Mouse (Mus musculus): Measurements from ENCODE around the gene Cd40lg. TPM values are rescaled to one million over a fixed set of nuclear protein-coding genes. Genes with fewer than 3 reads are reported as not detected.
A peak's percentile ranks its signal among the peaks of the same experiment; 100 is the strongest.

The Cd40lg gene
- polyA plus RNA-seq, 1 experiment from 2014 or later, result not detected

DNA sequence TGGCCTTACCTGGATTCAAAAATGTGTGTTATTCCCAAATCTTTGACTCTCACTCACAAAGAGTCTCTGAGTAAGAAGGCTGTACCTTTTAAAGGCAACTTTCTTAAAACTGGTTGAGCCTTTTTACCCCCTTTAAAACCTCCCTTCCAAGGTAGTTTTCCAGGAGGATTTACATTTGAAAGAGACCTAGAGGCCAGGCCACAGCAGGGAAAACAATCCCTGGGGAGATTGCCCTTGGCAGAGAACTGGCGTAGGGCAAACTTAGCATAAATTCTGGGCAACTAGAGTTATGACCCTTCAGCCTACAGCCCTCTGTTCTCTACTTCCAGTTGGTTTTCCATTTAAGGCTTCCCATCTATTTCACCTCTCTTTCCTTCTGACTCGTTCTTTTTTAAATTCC is 13.9 kb upstream of the Cd40lg start:
- Histone ChIP-seq H3K9me3 (replicated peaks; ENCODE audit: control insufficient read depth, low read length) (no peaks in the 10 kb centered on the region), H3K27me3 (replicated peaks; ENCODE audit: control insufficient read depth, insufficient read depth, low read length) (no peaks in the 10 kb centered on the region), H3K4me3 (ENCODE audit: low read depth, low read length) (no peak overlapping the region), H3K9ac (ENCODE audit: low read length) (no peak overlapping the region), H3K36me3 (ENCODE audit: control insufficient read depth, insufficient read depth, low read length) (no peaks in the 10 kb centered on the region), H3K27ac (ENCODE audit: low read depth, low read length) (no peak overlapping the region), H3K4me2 (ENCODE audit: low read length) (no peak overlapping the region), H3K4me1 (ENCODE audit: control insufficient read depth, insufficient read depth, low read length) (no peaks in the 10 kb centered on the region)
- no peak for ATAC-seq
- DNase-seq (ENCODE audit: low spot score), result no peak
- 43% methylated on average over 2 of the region's 2 CpGs for whole genome bisulfite sequencing

DNA sequence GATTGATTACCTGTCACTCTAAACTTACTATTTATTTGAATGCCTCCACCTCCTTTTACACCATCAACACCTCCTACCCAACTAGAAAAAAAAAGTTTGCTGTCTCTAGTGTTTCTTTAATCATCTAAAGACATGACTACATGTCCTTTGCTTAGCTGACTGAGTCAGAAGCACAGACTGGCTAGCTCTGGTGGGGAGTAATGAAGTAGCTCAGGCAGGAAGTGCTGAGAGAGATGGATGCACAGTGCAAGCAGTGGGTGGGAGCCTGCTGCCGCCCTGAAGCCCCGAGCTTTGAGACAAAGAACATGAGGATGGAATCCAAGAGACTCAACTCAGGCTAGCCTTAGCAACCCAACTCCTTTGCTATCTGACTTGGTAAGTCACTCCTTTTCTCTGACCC is 11.5 kb upstream of the Cd40lg start:
- H3K9ac ChIP-seq (ENCODE audit: low read length), result no peak overlapping the region
- no peak overlapping the region for H3K27ac ChIP-seq (ENCODE audit: low read depth, low read length)
- H3K27me3 ChIP-seq (replicated peaks; ENCODE audit: control insufficient read depth, insufficient read depth, low read length), result no peaks in the 10 kb centered on the region
- DNase-seq (ENCODE audit: low spot score), result no peak
- no peak for ATAC-seq
- 70% methylated on average over 2 of the region's 2 CpGs for WGBS
- no peak overlapping the region for H3K4me2 ChIP-seq (ENCODE audit: low read length)
- H3K36me3 ChIP-seq (ENCODE audit: control insufficient read depth, insufficient read depth, low read length), result no peaks in the 10 kb centered on the region
- H3K9me3 ChIP-seq (replicated peaks; ENCODE audit: control insufficient read depth, low read length), result no peaks in the 10 kb centered on the region
- H3K4me1 ChIP-seq (ENCODE audit: control insufficient read depth, insufficient read depth, low read length), result no peaks in the 10 kb centered on the region
- H3K4me3 ChIP-seq (ENCODE audit: low read depth, low read length), result no peak overlapping the region

DNA sequence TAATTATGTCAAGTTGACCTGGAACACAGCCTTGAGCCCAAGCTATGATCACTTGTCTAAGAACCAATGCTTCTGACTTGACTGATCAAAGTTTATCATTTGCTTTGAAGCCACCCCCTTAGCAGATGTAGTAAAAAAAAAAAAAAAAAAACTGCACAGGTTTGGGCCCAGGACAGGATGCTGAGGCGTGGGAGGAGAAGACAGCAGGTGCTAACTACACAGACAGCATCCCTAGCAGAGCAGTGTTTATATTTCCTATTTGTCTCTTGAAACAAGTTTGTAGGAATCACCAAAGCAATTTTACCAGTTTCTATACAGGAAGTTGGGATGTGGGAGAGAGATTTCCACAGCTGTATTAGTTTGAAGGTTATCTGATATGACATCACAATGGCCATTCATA is 1.4 kb upstream of the Cd40lg start:
- no peak overlapping the region for H3K4me3 ChIP-seq (ENCODE audit: low read depth, low read length)
- no peak for ATAC-seq
- no peak overlapping the region for H3K27ac ChIP-seq (ENCODE audit: low read depth, low read length)
- H3K4me1 ChIP-seq (ENCODE audit: control insufficient read depth, insufficient read depth, low read length), result no peaks in the 10 kb centered on the region
- DNase-seq (ENCODE audit: low spot score), result no peak
- H3K9me3 ChIP-seq (replicated peaks; ENCODE audit: control insufficient read depth, low read length), result no peaks in the 10 kb centered on the region
- no peaks in the 10 kb centered on the region for H3K36me3 ChIP-seq (ENCODE audit: control insufficient read depth, insufficient read depth, low read length)
- no peaks in the 10 kb centered on the region for H3K27me3 ChIP-seq (replicated peaks; ENCODE audit: control insufficient read depth, insufficient read depth, low read length)
- no peak overlapping the region for H3K9ac ChIP-seq (ENCODE audit: low read length)
- WGBS, result 78% methylated on average over 1 of the region's 1 CpGs
- no peak overlapping the region for H3K4me2 ChIP-seq (ENCODE audit: low read length)

DNA sequence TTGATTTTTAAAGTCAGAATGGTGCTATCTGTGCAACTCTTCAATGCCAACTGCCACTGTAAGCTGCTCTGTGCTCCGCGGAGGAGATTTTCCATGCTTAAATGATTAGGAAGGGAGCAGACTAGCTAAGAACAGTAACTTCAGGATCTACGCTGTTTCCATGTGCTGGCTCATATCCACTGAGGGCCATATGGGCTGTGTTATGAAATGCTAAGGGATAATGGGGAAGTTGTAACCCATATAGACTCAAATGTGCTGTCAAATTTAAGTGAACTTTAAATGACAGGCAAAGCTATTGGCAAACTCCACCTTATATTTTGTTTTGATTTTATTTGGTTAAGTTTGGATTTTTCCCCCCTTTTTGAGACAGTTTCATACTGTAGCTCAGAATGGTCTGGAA is 919 bp downstream of the Cd40lg start:
- H3K27ac ChIP-seq (ENCODE audit: low read depth, low read length), result no peak overlapping the region
- H3K4me2 ChIP-seq (ENCODE audit: low read length), result no peak overlapping the region
- H3K36me3 ChIP-seq (ENCODE audit: control insufficient read depth, insufficient read depth, low read length), result no peaks in the 10 kb centered on the region
- ATAC-seq (no peak), DNase-seq (ENCODE audit: low spot score) (peak; percentile 7)
- H3K4me3 ChIP-seq (ENCODE audit: low read depth, low read length), result no peak overlapping the region
- no peaks in the 10 kb centered on the region for H3K9me3 ChIP-seq (replicated peaks; ENCODE audit: control insufficient read depth, low read length)
- no peaks in the 10 kb centered on the region for H3K4me1 ChIP-seq (ENCODE audit: control insufficient read depth, insufficient read depth, low read length)
- no peaks in the 10 kb centered on the region for H3K27me3 ChIP-seq (replicated peaks; ENCODE audit: control insufficient read depth, insufficient read depth, low read length)
- H3K9ac ChIP-seq (ENCODE audit: low read length), result no peak overlapping the region
- WGBS, result 75% methylated on average over 3 of the region's 3 CpGs

DNA sequence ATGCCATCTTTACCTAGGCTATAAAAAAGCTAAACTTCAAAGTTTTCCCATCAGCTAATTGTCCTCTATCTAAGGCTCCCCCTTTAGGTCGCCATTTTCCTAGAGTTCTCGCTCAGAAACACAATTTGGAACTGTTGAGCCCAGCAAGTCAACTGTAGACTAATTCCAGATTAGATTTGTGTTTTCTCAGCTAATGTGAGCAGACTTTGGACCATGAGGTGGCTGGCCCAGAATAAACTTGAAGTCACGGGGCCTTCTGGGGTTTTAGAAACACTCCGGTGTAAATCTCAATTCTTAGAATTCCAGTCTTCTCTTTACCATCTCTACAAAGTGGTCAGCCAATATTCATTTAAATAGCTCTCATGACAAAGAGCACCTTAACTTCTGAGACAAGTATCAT is 3.6 kb downstream of the Cd40lg start:
- no peak overlapping the region for H3K9ac ChIP-seq (ENCODE audit: low read length)
- H3K27ac ChIP-seq (ENCODE audit: low read depth, low read length), result no peak overlapping the region
- no peaks in the 10 kb centered on the region for H3K4me1 ChIP-seq (ENCODE audit: control insufficient read depth, insufficient read depth, low read length)
- WGBS, result 87% methylated on average over 4 of the region's 4 CpGs
- H3K9me3 ChIP-seq (replicated peaks; ENCODE audit: control insufficient read depth, low read length), result no peaks in the 10 kb centered on the region
- no peak for DNase-seq (ENCODE audit: low spot score)
- H3K27me3 ChIP-seq (replicated peaks; ENCODE audit: control insufficient read depth, insufficient read depth, low read length), result no peaks in the 10 kb centered on the region
- no peak overlapping the region for H3K4me2 ChIP-seq (ENCODE audit: low read length)
- no peaks in the 10 kb centered on the region for H3K36me3 ChIP-seq (ENCODE audit: control insufficient read depth, insufficient read depth, low read length)
- no peak overlapping the region for H3K4me3 ChIP-seq (ENCODE audit: low read depth, low read length)
- ATAC-seq, result no peak

DNA sequence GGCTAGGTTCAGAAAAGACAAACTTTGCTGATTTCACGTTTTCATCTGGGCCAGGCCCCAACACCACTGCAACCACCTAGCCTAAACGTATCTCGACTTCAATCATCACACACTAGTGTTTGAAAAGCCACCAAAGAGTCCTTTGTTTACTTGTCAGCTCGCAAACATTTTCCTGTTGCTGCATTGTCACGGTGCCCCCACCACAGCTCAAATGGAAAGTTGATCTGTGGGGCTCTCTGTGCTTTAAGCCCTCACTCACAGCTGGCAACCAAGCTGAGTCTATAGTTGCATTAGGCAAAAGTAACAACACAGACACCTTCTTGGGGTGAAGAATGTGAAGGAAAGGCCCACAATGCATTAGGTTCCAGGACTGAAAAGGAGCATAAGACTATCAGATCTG is 4.3 kb downstream of the Cd40lg start:
- Histone ChIP-seq H3K4me1 (ENCODE audit: control insufficient read depth, insufficient read depth, low read length) (no peaks in the 10 kb centered on the region), H3K27ac (ENCODE audit: low read depth, low read length) (no peak overlapping the region), H3K27me3 (replicated peaks; ENCODE audit: control insufficient read depth, insufficient read depth, low read length) (no peaks in the 10 kb centered on the region), H3K36me3 (ENCODE audit: control insufficient read depth, insufficient read depth, low read length) (no peaks in the 10 kb centered on the region), H3K9ac (ENCODE audit: low read length) (no peak overlapping the region), H3K4me3 (ENCODE audit: low read depth, low read length) (no peak overlapping the region), H3K9me3 (replicated peaks; ENCODE audit: control insufficient read depth, low read length) (no peaks in the 10 kb centered on the region), H3K4me2 (ENCODE audit: low read length) (no peak overlapping the region)
- no peak for DNase-seq (ENCODE audit: low spot score)
- ATAC-seq, result no peak
- 66% methylated on average over 5 of the region's 5 CpGs for WGBS

DNA sequence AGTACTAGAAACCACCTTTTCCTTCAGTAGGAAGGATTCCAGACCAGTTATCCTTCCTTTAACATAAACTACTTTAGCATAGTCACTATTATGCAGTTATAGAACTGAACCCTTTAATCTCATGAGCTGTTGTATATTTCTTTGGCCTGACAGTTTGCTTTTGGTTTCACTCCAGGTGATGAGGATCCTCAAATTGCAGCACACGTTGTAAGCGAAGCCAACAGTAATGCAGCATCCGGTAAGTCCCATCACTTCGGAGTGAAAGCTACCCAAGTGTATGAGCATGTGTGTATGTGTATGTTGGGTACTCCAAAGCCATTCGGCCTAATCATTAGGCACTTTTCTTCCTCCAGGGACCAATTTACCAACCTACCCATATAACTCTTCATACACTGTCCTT is 7.6 kb downstream of the Cd40lg start:
- 86% methylated on average over 5 of the region's 5 CpGs for WGBS
- DNase-seq (ENCODE audit: low spot score), result no peak
- H3K27me3 ChIP-seq (replicated peaks; ENCODE audit: control insufficient read depth, insufficient read depth, low read length), result no peaks in the 10 kb centered on the region

DNA sequence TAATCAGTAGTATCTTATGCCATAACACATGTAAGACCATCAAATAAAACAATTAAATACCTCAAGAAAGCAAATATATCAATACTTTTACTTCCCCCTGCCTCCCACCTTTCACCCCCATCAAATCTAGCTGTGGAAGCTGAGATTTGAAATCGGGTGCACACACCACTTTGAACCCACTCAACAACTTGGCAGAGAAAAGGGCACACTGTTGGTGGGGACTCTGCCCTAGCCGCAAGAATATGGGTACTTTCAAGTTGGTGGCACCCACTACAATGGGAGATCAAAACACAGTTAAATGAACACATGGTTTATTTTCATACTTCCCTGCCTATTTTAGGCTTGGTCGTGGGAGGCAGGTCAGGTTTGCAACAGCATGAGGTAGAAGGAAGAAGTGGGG is 9.9 kb downstream of the Cd40lg start:
- no peak for ATAC-seq

More for the DNA sequence above, 7.6 kb downstream of the Cd40lg start:
- Histone ChIP-seq H3K4me3 (ENCODE audit: low read depth, low read length) (no peak overlapping the region), H3K27ac (ENCODE audit: low read depth, low read length) (no peak overlapping the region), H3K9ac (ENCODE audit: low read length) (no peak overlapping the region), H3K36me3 (ENCODE audit: control insufficient read depth, insufficient read depth, low read length) (no peaks in the 10 kb centered on the region), H3K4me2 (ENCODE audit: low read length) (no peak overlapping the region), H3K4me1 (ENCODE audit: control insufficient read depth, insufficient read depth, low read length) (no peaks in the 10 kb centered on the region), H3K9me3 (replicated peaks; ENCODE audit: control insufficient read depth, low read length) (no peaks in the 10 kb centered on the region)
- ATAC-seq, result no peak

DNA sequence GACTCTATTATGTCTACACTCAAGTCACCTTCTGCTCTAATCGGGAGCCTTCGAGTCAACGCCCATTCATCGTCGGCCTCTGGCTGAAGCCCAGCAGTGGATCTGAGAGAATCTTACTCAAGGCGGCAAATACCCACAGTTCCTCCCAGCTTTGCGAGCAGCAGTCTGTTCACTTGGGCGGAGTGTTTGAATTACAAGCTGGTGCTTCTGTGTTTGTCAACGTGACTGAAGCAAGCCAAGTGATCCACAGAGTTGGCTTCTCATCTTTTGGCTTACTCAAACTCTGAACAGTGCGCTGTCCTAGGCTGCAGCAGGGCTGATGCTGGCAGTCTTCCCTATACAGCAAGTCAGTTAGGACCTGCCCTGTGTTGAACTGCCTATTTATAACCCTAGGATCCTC is 11.4 kb downstream of the Cd40lg start:
- WGBS, result 78% methylated on average over 10 of the region's 10 CpGs
- no peaks in the 10 kb centered on the region for H3K36me3 ChIP-seq (ENCODE audit: control insufficient read depth, insufficient read depth, low read length)
- H3K4me1 ChIP-seq (ENCODE audit: control insufficient read depth, insufficient read depth, low read length), result no peaks in the 10 kb centered on the region
- H3K9me3 ChIP-seq (replicated peaks; ENCODE audit: control insufficient read depth, low read length), result no peaks in the 10 kb centered on the region
- DNase-seq (ENCODE audit: low spot score) (peak; percentile 19), ATAC-seq (no peak)
- no peak overlapping the region for H3K4me2 ChIP-seq (ENCODE audit: low read length)
- H3K27me3 ChIP-seq (replicated peaks; ENCODE audit: control insufficient read depth, insufficient read depth, low read length), result no peaks in the 10 kb centered on the region
- no peak overlapping the region for H3K4me3 ChIP-seq (ENCODE audit: low read depth, low read length)
- no peak overlapping the region for H3K9ac ChIP-seq (ENCODE audit: low read length)
- no peak overlapping the region for H3K27ac ChIP-seq (ENCODE audit: low read depth, low read length)

More for the DNA sequence above, 9.9 kb downstream of the Cd40lg start:
- 80% methylated on average over 3 of the region's 3 CpGs for WGBS
- no peaks in the 10 kb centered on the region for H3K4me1 ChIP-seq (ENCODE audit: control insufficient read depth, insufficient read depth, low read length)
- no peak overlapping the region for H3K9ac ChIP-seq (ENCODE audit: low read length)
- no peak overlapping the region for H3K4me3 ChIP-seq (ENCODE audit: low read depth, low read length)
- no peak overlapping the region for H3K4me2 ChIP-seq (ENCODE audit: low read length)
- no peaks in the 10 kb centered on the region for H3K9me3 ChIP-seq (replicated peaks; ENCODE audit: control insufficient read depth, low read length)
- no peaks in the 10 kb centered on the region for H3K36me3 ChIP-seq (ENCODE audit: control insufficient read depth, insufficient read depth, low read length)
- no peaks in the 10 kb centered on the region for H3K27me3 ChIP-seq (replicated peaks; ENCODE audit: control insufficient read depth, insufficient read depth, low read length)
- no peak overlapping the region for H3K27ac ChIP-seq (ENCODE audit: low read depth, low read length)
- no peak for DNase-seq (ENCODE audit: low spot score)

DNA sequence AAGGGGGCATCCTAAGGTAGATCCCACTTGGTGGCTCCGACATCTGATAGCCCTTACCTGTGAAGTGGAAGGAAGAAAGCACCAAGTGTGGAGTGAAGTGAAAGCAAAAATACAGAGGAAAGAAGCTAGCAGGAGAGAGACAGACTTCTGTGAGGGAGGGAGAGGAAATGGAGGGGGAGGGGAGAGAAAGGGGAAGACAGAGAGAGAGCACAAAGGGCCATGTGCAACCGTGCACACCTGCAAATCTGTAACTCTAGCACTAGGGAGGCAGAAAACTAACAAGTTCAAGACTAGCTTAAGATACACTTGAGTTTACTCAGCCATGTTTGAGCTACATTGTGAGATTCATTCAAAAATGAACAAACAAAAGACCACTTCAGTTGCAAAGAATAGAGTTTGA is 16.2 kb downstream of the Cd40lg start:
- Histone ChIP-seq H3K27me3 (replicated peaks; ENCODE audit: control insufficient read depth, insufficient read depth, low read length) (no peaks in the 10 kb centered on the region), H3K4me3 (ENCODE audit: low read depth, low read length) (no peak overlapping the region), H3K4me2 (ENCODE audit: low read length) (no peak overlapping the region), H3K4me1 (ENCODE audit: control insufficient read depth, insufficient read depth, low read length) (no peaks in the 10 kb centered on the region), H3K36me3 (ENCODE audit: control insufficient read depth, insufficient read depth, low read length) (no peaks in the 10 kb centered on the region), H3K27ac (ENCODE audit: low read depth, low read length) (no peak overlapping the region), H3K9me3 (replicated peaks; ENCODE audit: control insufficient read depth, low read length) (no peaks in the 10 kb centered on the region), H3K9ac (ENCODE audit: low read length) (no peak overlapping the region)
- DNase-seq (ENCODE audit: low spot score), result no peak
- 81% methylated on average over 2 of the region's 2 CpGs for WGBS
- ATAC-seq, result no peak
